Mouse (Mus musculus): ENCODE data around the gene Mdk. TPM values are rescaled to one million over a fixed set of nuclear protein-coding genes. Genes with fewer than 3 reads are reported as not detected.
A peak's percentile ranks its signal among the peaks of the same experiment; 100 is the strongest.

Gene Mdk
- polyA plus RNA-seq, 1 experiment from 2014 or later = 1,097 TPM

DNA sequence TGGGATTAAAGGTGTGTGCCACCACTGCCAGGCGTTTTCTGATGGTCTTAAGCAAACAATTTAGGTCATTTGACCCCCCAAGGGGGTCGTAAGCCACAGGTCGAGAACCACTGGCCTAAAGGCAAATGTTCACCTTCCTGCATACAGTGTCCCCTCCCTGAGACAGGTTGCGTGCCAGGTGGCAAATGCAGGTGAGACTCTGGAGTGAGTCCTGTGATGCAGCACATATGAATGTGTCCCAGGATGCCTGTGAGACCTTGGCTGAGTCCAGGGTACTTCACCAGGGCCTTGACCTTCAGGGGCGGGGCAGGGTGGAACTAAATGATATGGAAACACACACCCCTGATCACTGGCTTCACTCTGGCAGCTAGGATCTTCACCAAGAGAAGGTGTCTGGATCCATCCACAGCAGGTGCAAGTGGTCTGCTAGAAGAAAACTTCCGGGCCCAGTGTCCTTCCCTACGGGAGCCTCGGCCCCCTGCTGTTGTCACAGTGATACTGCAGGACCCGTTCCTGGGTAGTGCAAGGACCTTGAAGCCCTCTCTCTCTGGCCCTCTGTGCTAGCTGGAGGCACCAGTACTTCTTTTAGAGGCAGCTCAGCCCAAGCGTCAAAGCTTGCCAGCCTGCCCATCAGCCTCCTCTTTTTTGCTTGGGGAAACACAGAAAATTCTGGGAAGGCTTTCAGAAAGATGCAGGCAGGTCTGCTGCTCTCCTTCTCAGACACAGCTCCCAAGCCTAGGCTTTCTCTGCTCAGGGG is 26.8 kb upstream of the Mdk start:
- DNase-seq (peak; percentile 82), ATAC-seq (ENCODE audit: insufficient read depth) (no peak)
- no peaks in the 10 kb centered on the region for H3K9me3 ChIP-seq (ENCODE audit: low read depth, low read length)
- 39% methylated on average over 10 of the region's 10 CpGs for WGBS
- H3K27ac ChIP-seq (ENCODE audit: low read depth) = peak overlapping the region; percentile 12; the same call in 1 of the 2 replicates
- H3K36me3 ChIP-seq (ENCODE audit: insufficient read depth) = 0 out of 2 replicates have a peak, but pooled peaks cover 8% of the 10 kb centered on the region
- no peak overlapping the region for H3K4me2 ChIP-seq
- no peaks in the 10 kb centered on the region for H3K27me3 ChIP-seq (ENCODE audit: insufficient read depth, low read length)
- H3K9ac ChIP-seq = no peak overlapping the region
- peaks cover 36% of the 10 kb centered on the region for H3K4me1 ChIP-seq (ENCODE audit: insufficient read depth)
- no peak overlapping the region for H3K4me3 ChIP-seq (ENCODE audit: low read depth, low read length)
- TF ChIP-seq CTCF (IDR thresholded peaks at IDR 0.05; ENCODE audit: low read depth) = peak; percentile 79

DNA sequence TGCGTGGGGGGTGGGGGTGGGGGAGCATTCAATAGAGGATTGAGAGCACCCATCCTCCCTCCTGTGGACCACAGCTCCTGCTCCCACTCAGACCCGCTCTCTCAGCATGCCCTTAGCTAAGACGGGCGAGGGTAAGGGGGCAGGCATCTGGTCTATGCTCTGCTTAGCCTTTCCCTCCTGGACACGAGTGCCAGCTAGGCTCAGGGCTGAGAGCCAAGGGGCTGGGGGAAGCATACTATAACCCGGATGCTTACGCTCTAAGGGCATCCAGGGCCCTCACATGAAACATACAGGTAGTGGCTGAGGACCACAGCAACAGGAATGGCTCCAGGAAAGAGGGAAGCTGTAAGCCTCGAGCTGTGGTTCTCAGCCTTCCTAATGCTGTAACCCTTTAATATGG is 26.0 kb upstream of the Mdk start:
- Histone ChIP-seq H3K9ac (no peak overlapping the region), H3K4me3 (ENCODE audit: low read depth, low read length) (no peak overlapping the region), H3K4me2 (no peak overlapping the region), H3K36me3 (ENCODE audit: insufficient read depth) (0 out of 2 replicates have a peak, but pooled peaks cover 8% of the 10 kb centered on the region), H3K27ac (ENCODE audit: low read depth) (no peak overlapping the region), H3K9me3 (ENCODE audit: low read depth, low read length) (no peaks in the 10 kb centered on the region), H3K27me3 (ENCODE audit: insufficient read depth, low read length) (no peaks in the 10 kb centered on the region), H3K4me1 (ENCODE audit: insufficient read depth) (peaks cover 42% of the 10 kb centered on the region)
- WGBS = 80% methylated on average over 8 of the region's 8 CpGs
- DNase-seq (no peak), ATAC-seq (ENCODE audit: insufficient read depth) (no peak)
- no peak for TF ChIP-seq CTCF (IDR thresholded peaks at IDR 0.05; ENCODE audit: low read depth)

DNA sequence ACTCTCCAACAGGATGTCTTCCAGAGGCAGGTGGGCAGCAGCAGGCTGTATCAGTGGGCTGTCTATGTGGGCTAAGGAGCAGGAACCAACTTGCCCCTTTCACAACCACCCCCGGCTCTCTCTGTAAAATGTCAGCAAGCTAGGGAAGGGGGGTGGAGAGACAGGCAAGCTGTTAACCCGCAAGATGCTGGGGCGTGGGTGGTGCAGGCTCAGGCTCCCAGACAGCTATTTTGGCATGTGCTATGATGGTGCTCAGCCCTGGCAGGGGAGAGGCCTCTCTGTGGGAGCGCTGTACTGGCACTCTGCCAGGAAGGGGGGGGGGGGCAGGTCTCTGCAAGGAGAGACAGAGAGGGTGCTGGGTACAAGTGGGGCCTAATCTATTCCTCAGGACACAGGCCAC is 25.0 kb upstream of the Mdk start:
- Histone ChIP-seq H3K9me3 (ENCODE audit: low read depth, low read length) (no peaks in the 10 kb centered on the region), H3K27ac (ENCODE audit: low read depth) (peak overlapping the region; percentile 79), H3K4me1 (ENCODE audit: insufficient read depth) (peaks cover 37% of the 10 kb centered on the region), H3K9ac (peak overlapping the region; percentile 2; the same call in 1 of the 2 replicates), H3K36me3 (ENCODE audit: insufficient read depth) (0 out of 2 replicates have a peak, but pooled peaks cover 8% of the 10 kb centered on the region), H3K27me3 (ENCODE audit: insufficient read depth, low read length) (no peaks in the 10 kb centered on the region), H3K4me2 (peak overlapping the region; percentile 33; the same call in 1 of the 2 replicates), H3K4me3 (ENCODE audit: low read depth, low read length) (0 out of 2 replicates have a peak overlapping the region, but pooled peaks have one; percentile 2)
- peak; percentile 76 for ATAC-seq (ENCODE audit: insufficient read depth)
- WGBS = 14% methylated on average over 4 of the region's 4 CpGs
- peak; percentile 71 for DNase-seq
- TF ChIP-seq CTCF (IDR thresholded peaks at IDR 0.05; ENCODE audit: low read depth) = no peak

DNA sequence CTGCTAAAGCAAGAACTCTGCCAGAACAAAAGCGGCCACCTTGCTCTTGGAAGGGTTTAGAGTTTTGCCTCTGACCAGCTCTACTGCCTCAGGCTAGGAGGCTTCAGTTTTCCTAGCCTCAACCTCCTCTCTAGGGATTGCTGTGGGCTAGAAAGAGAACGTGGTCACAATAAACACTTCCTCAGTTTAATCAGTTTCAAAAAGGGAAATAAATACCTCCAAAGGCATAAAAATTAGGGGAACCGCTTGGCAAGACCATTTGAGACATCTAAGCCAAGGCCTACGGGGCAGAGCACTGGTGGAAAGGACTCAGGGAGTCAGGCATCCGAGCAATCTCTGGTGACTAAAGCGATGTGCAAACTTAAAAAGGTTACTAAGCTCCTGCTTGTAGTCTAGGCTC is 23.8 kb upstream of the Mdk start:
- DNase-seq (no peak), ATAC-seq (ENCODE audit: insufficient read depth) (no peak)
- Histone ChIP-seq H3K27ac (ENCODE audit: low read depth) (peak overlapping the region; percentile 76), H3K4me3 (ENCODE audit: low read depth, low read length) (no peak overlapping the region), H3K4me2 (no peak overlapping the region), H3K27me3 (ENCODE audit: insufficient read depth, low read length) (no peaks in the 10 kb centered on the region), H3K36me3 (ENCODE audit: insufficient read depth) (0 out of 2 replicates have a peak, but pooled peaks cover 8% of the 10 kb centered on the region), H3K9ac (no peak overlapping the region), H3K4me1 (ENCODE audit: insufficient read depth) (peaks cover 34% of the 10 kb centered on the region), H3K9me3 (ENCODE audit: low read depth, low read length) (no peaks in the 10 kb centered on the region)
- no peak for TF ChIP-seq CTCF (IDR thresholded peaks at IDR 0.05; ENCODE audit: low read depth)
- 81% methylated on average over 6 of the region's 6 CpGs for WGBS

DNA sequence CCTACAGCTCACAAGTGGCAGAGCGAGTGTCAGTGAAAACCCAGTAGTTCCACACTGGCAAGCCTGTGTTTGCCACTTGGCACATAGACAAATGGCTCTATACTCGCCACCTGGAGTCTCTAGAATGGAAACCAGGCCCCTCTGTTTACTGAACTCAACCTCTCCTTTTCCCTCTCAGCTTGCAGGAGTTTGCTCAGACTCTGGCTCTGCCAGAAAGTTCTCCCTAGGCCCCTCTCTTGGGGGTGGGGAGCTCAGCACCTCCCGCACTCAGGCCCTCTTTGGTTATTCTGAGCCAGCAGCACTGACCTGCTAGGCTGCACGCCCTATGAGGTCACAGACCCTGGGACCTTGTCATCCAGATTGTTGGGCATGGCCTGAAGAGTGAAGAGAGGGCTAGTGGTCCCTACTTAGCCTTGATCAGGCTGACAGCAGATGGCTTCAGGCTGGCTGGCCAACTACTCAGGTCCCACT is 23.1 kb upstream of the Mdk start:
- ATAC-seq (ENCODE audit: insufficient read depth) (no peak), DNase-seq (no peak)
- TF ChIP-seq CTCF (IDR thresholded peaks at IDR 0.05; ENCODE audit: low read depth) = no peak
- Histone ChIP-seq H3K27ac (ENCODE audit: low read depth) (peak overlapping the region; percentile 76), H3K4me1 (ENCODE audit: insufficient read depth) (peaks cover 41% of the 10 kb centered on the region), H3K4me2 (no peak overlapping the region), H3K9me3 (ENCODE audit: low read depth, low read length) (no peaks in the 10 kb centered on the region), H3K36me3 (ENCODE audit: insufficient read depth) (0 out of 2 replicates have a peak, but pooled peaks cover 8% of the 10 kb centered on the region), H3K4me3 (ENCODE audit: low read depth, low read length) (no peak overlapping the region), H3K27me3 (ENCODE audit: insufficient read depth, low read length) (no peaks in the 10 kb centered on the region), H3K9ac (no peak overlapping the region)
- 65% methylated on average over 4 of the region's 4 CpGs for WGBS

DNA sequence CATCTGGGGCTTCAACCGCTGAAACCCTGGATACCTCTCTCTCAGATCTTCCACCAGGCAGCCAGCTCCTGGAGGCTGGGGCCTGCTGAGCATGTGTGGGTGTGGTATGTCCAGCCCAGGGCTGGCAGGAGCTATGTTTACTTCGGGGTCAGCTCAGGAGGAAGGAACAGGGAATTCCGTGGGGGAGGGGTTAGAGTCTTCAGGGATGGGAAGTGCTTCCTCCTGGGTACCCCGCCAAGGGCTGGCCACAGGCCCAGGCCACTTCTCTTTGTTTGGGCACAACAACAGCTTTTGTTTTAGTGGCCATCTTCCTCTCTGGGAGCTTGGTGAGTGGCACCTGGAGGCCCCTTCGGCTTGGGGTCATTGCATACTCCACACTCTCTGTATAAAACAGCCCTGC is 21.7 kb upstream of the Mdk start:
- Histone ChIP-seq H3K4me1 (ENCODE audit: insufficient read depth) (peaks cover 52% of the 10 kb centered on the region), H3K9ac (no peak overlapping the region), H3K36me3 (ENCODE audit: insufficient read depth) (0 out of 2 replicates have a peak, but pooled peaks cover 2% of the 10 kb centered on the region), H3K4me3 (ENCODE audit: low read depth, low read length) (no peak overlapping the region), H3K27me3 (ENCODE audit: insufficient read depth, low read length) (no peaks in the 10 kb centered on the region), H3K27ac (ENCODE audit: low read depth) (peak overlapping the region; percentile 66; the same call in 1 of the 2 replicates), H3K4me2 (no peak overlapping the region), H3K9me3 (ENCODE audit: low read depth, low read length) (no peaks in the 10 kb centered on the region)
- 21% methylated on average over 5 of the region's 5 CpGs for WGBS
- peak; percentile 11; the same call in 1 of the 2 replicates for TF ChIP-seq CTCF (IDR thresholded peaks at IDR 0.05; ENCODE audit: low read depth)
- ATAC-seq (ENCODE audit: insufficient read depth) (peak; percentile 36), DNase-seq (peak; percentile 81)
